Mouse (Mus musculus): ENCODE data around the gene Helb. TPM values are rescaled to one million over a fixed set of nuclear protein-coding genes. Genes with fewer than 3 reads are reported as not detected.

Gene Helb
- polyA plus RNA-seq, 1 experiment from 2014 or later = 6.6 TPM

- Histone ChIP-seq H3K4me2 (ENCODE audit: low read depth, low read length) (no peak overlapping the region), H3K9me3 (ENCODE audit: control insufficient read depth, low read length) (no peaks in the 10 kb centered on the region), H3K27me3 (replicated peaks; ENCODE audit: control insufficient read depth, insufficient read depth, low read length) (no peaks in the 10 kb centered on the region), H3K4me1 (ENCODE audit: control insufficient read depth, insufficient read depth, low read length) (no peaks in the 10 kb centered on the region), H3K36me3 (ENCODE audit: control insufficient read depth, insufficient read depth, low read length) (no peaks in the 10 kb centered on the region), H3K27ac (replicated peaks; ENCODE audit: low read depth, low read length) (no peak overlapping the region), H3K9ac (ENCODE audit: low read depth, low read length) (no peak overlapping the region), H3K4me3 (ENCODE audit: low read depth, low read length) (no peak overlapping the region)
- WGBS = 84% methylated on average over 9 of the region's 9 CpGs
- no peak for ATAC-seq (ENCODE audit: low read depth)
- DNase-seq (ENCODE audit: low spot score) = no peak
Observed at GRCm38 (mm10) chr10:120033866-120034265, 78.9 kb downstream of the Helb start.

Other genes with a start within 250 kb of the Helb start
- 105 and 122 TPM in 2 replicates for gene Tmbim4, start 88.6 kb upstream of the Helb start, polyA plus RNA-seq (2014; fragmentation: Nextera tagmentation; extraction: Ambion mirVana)
- 4.1 and 4.2 TPM in 2 replicates for gene Irak3, start 89.1 kb upstream of the Helb start, polyA plus RNA-seq (2014; fragmentation: Nextera tagmentation; extraction: Ambion mirVana)
- 43.6 and 44.4 TPM in 2 replicates for gene Llph, start 114.1 kb upstream of the Helb start, polyA plus RNA-seq (2014; fragmentation: Nextera tagmentation; extraction: Ambion mirVana)